Mouse (Mus musculus) embryo, embryonic 11 days (tissue): ENCODE measurements at regions not wholly inside any gene's neighbourhood (a gene's known extent, or its start where the extent isn't known, plus 50 kb on each side); places are given as distances from the start of the nearest gene placed in this dataset.

Experiments used
- DNase-seq: peaks from one replicate; pipeline ENCODE4 v3.0.0-alpha.2; 2015

DNA sequence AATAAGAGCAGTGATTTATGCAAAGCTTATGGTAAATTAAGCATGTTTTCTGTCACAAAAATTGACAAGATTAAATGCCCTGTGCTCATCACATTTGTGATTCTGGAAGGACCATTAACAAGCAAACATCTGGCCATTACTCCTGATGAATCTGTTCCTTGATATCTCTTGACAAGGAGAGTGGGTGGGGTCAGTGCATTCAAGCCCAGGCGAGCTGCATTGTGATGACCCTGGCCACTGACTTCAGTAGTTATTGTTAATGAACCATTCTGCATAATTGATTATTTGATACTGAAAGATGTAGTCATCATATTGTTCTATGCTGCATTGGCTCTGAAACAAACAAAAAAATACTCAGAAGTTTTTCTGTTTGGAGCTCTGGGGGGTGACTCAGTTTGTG is 115.4 kb upstream of the Prmt6 start:
- DNase-seq, result no peak

DNA sequence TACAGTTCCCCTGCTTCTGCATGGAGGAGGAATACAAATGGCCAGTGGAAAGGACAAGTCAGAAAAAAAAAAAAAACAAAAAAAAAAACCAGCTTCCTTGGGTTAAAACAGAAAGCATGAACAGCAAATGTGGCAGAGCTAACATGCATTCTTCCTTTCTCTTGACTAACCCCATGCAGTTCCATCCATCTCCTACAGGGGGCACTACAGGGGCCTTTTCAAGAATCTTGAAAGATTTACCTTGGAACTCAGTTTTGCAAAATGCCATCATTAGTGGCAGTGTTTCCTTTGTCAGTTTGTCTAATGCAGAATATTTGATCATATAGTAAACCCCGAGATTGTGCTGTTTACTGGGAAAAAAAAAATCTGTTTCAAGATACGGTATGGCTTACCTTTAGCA is 111.1 kb upstream of the Prmt6 start:
- DNase-seq, result peak; percentile 17

DNA sequence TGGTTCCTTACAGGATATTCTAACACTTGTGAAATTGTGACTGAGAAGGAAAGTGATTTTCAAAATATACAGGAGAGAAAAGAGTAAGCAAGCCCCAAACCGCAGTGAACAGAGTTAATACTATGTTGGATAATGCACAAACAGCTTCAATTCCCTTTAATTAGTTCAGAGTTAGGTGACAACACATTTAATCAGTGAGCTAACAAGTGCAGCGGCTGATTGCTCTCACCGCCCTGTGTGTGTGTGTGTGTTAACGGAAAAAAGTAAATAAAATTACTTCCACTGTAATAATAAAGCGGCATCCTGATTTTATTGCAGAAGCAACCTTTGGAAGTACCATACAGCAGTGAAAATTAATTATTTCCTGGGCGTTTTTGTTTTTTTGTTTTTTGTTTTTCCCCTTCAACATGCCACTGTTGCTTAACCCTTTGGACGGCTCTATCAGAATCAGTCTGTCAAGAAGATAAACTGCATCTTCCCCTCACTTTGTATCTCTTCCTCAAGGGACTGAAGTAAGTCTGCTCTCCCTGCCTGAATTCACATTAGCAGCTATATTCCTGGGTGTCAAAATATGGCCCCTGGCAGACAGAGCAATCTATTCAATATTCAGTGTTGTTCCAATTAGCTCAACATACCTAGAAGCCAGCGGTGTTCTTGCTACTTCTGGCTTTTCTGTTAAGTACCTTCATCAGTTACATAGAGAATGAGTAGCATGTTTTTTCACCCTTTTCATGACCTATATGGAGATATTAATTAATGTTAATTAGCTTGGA is 106.2 kb upstream of the Prmt6 start:
- no peak for DNase-seq

DNA sequence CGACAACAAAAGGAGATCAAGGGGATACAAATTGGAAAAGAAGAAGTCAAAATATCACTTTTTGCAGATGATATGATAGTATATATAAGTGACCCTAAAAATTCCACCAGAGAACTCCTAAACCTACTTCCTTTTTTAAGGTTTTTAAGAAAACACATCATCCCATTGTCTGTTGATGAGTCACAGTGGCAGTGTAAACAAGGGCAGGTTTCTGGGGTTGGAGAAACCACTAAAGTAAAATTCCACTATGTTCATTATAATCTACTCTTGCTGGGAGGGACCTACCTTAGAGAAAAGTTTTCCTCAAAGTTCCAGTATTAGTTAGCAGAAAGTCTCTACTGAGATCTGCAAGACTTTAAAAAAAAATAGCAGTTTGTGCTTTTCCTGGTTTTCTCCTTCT is 102.9 kb upstream of the Prmt6 start:
- DNase-seq, result no peak

DNA sequence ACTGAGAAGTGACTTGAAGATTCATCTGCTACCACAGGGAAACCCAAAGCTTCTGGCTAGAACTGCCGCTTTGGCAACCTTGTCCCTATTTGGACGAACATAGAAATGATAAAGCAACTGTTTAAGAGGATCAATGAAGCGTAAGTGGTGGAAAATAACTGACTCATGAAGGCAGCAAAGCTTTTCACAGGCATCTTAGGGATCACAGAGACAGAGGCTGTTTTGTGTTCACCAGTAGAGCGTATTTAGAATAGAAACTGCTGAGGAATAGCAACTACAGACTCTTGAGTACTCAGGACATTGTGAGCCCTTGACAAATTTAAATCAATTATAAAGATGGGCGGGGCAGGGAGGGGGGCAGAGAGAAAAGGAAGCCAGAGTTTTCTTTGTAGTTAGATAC is 99.3 kb upstream of the Prmt6 start:
- DNase-seq, result no peak

DNA sequence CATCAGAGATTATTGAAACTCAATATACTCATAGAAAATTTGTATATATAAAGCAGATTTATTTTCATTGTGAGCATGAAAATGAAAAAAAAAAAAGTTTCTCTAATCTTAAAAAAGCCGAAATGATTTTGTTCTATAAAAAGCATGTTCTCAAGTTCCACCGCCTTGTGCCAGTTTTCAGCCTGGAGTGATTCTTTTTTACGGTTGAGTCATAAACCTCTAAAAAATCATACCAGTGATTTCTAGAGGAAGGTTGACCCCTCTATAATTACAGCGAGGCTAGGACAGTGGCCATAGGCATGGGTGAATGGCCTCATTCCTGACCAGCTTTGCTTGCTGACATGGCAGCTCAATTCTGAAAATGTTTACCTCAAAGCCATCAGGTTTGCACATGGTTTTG is 98.6 kb upstream of the Prmt6 start:
- DNase-seq, result no peak

DNA sequence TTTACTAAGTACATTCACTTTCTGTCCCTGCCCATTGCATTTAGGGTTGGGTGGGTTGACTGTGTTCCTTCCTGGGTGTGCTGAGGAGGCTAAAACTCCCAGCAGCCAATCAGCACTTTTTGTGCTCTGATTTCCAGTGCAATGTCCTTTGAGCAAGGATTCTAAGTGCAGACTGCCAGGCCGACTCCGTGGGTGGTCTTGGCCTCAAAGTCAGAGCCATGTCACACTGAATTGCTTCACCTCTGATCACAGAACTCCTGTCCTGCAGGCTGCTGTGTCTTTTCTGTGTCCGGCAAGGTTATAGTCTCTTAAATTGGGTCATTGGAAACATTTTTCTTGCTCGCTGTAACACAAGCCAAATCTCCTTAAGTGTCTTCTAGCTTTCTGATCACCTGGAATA is 94.0 kb upstream of the Prmt6 start:
- DNase-seq, result peak; percentile 44

DNA sequence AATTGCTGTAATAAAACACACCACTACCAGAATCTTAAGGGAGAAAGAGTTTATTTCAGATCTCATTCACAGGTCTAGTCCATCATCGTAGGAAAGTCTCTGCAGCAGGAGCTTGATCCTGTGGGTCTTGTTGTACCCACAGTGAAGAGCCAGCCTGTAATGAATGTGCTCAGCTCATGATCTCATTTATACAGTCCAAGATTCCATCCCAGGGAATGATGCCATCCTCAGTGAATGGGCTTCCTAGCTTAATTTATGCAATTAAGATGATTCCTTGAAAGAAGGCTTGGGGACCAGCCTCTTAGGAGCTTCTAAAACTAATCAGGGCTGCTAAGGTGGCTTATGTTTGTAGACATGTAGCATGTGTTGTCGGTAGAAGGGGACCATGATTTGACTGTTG is 89.3 kb upstream of the Prmt6 start:
- no peak for DNase-seq

DNA sequence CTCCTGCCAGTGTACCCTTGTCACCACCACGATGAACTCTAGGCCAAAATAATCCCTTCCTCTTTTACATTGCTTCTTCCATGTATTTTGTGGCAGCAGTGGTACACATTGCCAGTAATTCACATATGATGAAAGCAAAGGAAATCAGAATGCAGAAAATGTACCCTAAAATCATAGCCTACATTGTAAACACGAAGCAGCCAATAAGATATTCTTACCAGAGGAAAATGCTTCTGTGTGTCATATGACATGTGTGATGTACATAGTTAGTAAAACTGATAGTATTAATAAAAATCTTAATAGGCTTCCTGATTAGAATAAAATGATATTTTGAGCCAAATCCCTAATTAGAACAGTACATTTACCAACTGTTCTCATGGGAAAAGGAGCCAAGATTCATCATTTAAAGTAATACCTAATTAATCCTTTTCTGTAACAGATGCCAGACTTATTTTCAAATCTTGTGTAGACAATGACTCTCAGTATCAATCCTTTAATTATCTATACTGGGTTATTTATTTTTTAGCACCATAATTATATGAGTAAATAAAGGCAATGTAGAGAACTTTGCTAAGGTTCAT is 88.3 kb upstream of the Prmt6 start:
- DNase-seq, result no peak

DNA sequence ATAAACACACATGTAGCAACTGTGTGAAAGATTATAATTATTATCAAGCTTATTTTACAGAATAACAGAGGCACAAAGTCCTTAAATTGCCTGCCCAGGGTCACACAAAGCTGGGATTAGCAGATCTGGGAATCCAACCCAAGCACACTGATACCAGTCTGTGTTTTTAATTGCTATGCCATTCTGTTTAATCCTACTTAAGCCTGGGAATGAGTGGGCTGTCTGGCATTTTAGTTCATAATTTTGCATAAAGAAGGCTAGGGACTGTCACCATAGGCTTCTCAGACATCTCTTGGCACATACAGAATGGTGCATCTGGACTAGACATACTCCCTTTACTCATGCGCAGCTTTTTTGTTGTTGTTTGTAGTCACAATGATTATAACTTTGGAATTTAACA is 78.4 kb upstream of the Prmt6 start:
- no peak for DNase-seq

DNA sequence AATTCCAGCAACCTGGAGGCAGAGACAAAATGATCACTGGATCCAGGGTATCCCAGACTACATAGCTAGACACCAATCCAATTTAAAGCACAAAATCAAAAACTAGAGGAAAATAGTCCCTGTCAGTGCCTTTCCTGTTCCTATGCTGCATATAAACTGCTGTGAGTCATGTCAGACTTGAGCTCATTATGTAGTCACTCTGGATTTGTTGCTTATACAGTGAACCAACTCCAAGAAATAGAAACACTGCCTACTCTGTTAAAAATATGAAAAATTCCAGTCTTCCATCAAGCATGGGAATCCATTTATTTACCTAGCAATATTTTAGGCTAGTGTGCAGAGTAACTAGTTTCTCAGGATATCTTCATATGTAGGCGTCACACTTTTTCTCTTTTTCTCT is 59.5 kb upstream of the Prmt6 start:
- no peak for DNase-seq

DNA sequence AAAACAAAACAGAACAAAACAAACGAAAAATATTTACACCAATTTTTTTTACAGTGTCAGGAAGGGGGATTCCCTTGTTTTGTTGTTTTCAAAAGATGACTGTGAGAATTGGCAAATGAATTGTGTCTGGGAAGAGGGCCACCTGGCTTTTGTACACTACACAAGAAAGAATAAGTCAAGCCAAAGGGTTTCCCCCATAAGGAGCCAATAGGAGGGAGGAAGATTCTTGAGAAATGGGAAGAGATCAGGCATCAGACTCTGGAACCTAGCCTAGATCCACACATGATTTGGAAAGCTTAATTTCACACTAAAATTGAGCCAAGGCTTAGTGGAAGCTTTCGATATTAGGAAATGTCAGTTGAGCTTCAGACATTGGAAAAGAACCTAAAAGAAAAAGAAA is 52.4 kb upstream of the Prmt6 start:
- no peak for DNase-seq
